Mouse (Mus musculus) cerebellum, adult 2 months (tissue): ENCODE data around the gene Capn11. TPM values are rescaled to one million over a fixed set of nuclear protein-coding genes. Genes with fewer than 3 reads are reported as not detected.
A peak's percentile ranks its signal among the peaks of the same experiment; 100 is the strongest.

ENCODE experiments used
- DNase-seq, 2 experiments: peaks; one replicate each; pipeline ENCODE4 v3.0.0; 2021
- H3K27ac ChIP-seq: fragments of 200-500 bp; 2 replicates; pipeline ENCODE4 v1.5.1; 2012; ENCODE audit warnings: low read length, control low read depth, inconsistent platforms; ENCODE audit not compliant: insufficient read depth
- H3K27me3 ChIP-seq: fragments of 200-500 bp; 2 replicates; pipeline ENCODE4 v1.6.1; 2012; ENCODE audit warnings: inconsistent platforms, mild to moderate bottlenecking, low read length, moderate library complexity; ENCODE audit not compliant: control insufficient read depth, insufficient read depth
- H3K4me1 ChIP-seq: fragments of 200-500 bp; 2 replicates; pipeline ENCODE4 v1.6.1; 2011; ENCODE audit warnings: low read length; ENCODE audit not compliant: control insufficient read depth, insufficient read depth
- H3K4me3 ChIP-seq: fragments of 200-500 bp; replicated peaks from 2 replicates; pipeline ENCODE3; 2011; ENCODE audit warnings: mild to moderate bottlenecking, low read depth, low read length, control low read depth; ENCODE audit not compliant: insufficient read depth
- CTCF ChIP-seq: fragments of 200-500 bp; IDR thresholded peaks from 2 replicates; pipeline ENCODE4 v1.5.1; 2011; ENCODE audit warnings: low read depth, mild to moderate bottlenecking, control low read depth, low read length, moderate library complexity, borderline replicate concordance; ENCODE audit not compliant: insufficient read depth
- POLR2A ChIP-seq: fragments of 200-500 bp; IDR thresholded peaks from 2 replicates; pipeline ENCODE4 v1.6.1; 2011; ENCODE audit warnings: low read length, control low read depth, borderline replicate concordance; ENCODE audit not compliant: insufficient read depth
- WGBS: fragments of 180-500 bp; shearing (Covaris S2); methylation state at CpG from one replicate; pipeline ENCODE4 v1.1.7; 2018; 5-methylcytosine and 5-hydroxymethylcytosine counted together
- polyA plus RNA-seq: library from polyadenylated mRNA; depleted of rRNA; stranded (reverse); fragments of >200 nt; gene quantifications from 2 replicates; pipeline ENCODE4 v1.2.3, GENCODE M21; 2012

Gene Capn11
- polyA plus RNA-seq, 1 experiment: 4.7 TPM

GRCm38 (mm10) chr17:45663106-45663919, 4.2 kb upstream of the Capn11 start:
- no peaks in the 10 kb centered on the region for H3K27me3 ChIP-seq
- H3K27ac ChIP-seq: no peak overlapping the region
- H3K4me3 ChIP-seq: peak overlapping the region; percentile 29
- peak; percentile 73 to 85 for DNase-seq
- H3K4me1 ChIP-seq: no peaks in the 10 kb centered on the region
- TF ChIP-seq POLR2A (0 out of 2 replicates have a peak, but pooled peaks have one; percentile 19), CTCF (peak; percentile 87)
- WGBS: 22% methylated on average over 27 of the region's 27 CpGs

DNA sequence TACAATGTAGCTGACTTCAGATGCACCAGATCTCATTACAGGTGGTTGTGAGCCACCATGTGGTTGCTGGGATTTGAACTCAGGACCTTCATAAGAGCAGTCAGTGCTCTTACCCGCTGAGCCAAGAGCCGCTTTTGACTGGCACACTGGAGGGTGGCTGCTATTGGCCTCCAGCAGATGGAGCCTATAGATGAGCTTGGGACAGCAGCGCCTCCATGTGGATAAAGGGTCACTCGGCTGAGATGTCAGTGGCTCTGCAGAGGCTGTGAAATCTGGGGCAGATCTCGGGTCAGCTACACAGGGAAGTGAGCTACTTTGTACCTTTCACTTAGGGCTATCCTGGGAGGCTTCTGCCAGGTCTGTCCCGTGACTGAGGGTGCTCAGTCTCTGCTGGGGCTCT, 3.3 kb downstream of the Capn11 start:
- 9% methylated on average over 6 of the region's 6 CpGs for WGBS
- peak in 1 of 2 experiments; percentile 41 for DNase-seq
- H3K27ac ChIP-seq: no peak overlapping the region
- H3K4me3 ChIP-seq: no peak overlapping the region
- TF ChIP-seq CTCF (no peak), POLR2A (no peak)
- no peaks in the 10 kb centered on the region for H3K4me1 ChIP-seq
- H3K27me3 ChIP-seq: no peaks in the 10 kb centered on the region

DNA sequence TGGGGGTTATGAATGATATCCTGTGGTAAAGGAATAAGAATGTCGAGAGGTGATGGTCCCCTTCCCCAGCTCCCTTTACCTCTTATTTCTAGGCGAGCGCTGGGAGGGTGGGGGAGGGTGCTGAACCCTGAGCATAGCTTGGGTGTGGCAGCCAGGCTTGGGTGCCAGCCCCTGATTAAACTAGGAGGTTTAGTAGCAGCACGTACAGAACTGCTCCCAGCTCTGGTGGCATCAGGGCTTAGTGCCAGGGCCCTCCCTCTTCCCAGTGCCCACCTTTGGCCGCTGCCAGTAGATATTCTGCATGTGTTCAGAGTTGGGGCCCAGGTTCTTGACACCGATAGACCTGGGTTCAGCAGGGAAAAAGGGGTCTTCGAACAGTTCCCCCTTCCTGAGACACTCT, 5.9 kb downstream of the Capn11 start:
- Histone ChIP-seq H3K4me1 (no peaks in the 10 kb centered on the region), H3K27me3 (no peaks in the 10 kb centered on the region), H3K4me3 (no peak overlapping the region), H3K27ac (no peak overlapping the region)
- no peak for DNase-seq
- TF ChIP-seq CTCF: no peak
- TF ChIP-seq POLR2A: no peak
- 69% methylated on average over 7 of the region's 7 CpGs for WGBS

- no peak for TF ChIP-seq POLR2A
- TF ChIP-seq CTCF: no peak
- Histone ChIP-seq H3K4me1 (peaks cover 3% of the 10 kb centered on the region; the same call in 1 of the 2 replicates), H3K27ac (no peak overlapping the region), H3K4me3 (no peak overlapping the region), H3K27me3 (no peaks in the 10 kb centered on the region)
- DNase-seq: no peak
- 93% methylated on average over 4 of the region's 4 CpGs for WGBS
Measured at GRCm38 (mm10) chr17:45644185-45644584, 14.9 kb downstream of the Capn11 start.

DNA sequence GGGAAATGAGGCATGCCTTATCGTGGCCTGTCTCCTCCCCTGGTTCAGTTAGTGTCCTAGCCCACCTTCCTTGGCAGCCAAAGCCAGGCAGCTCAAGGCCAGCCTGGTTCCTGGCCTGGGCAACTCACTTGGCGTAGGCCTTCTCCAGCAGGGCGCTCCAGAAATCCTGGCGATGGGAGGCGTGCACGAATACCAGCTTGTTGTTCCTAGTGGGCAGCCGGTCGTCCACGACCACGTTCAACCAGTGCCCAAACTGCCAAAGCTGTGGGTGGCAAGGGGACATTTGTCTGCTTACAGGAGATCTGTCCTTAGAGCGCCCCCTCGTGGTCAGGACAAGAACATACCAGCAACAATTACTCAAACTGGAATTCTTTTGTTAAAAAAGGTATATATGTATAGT, 16.4 kb downstream of the Capn11 start:
- DNase-seq: peak; percentile 74 to 81
- H3K4me3 ChIP-seq: peak overlapping the region; percentile 57
- peaks cover 3% of the 10 kb centered on the region; the same call in 1 of the 2 replicates for H3K4me1 ChIP-seq
- H3K27ac ChIP-seq: no peak overlapping the region
- TF ChIP-seq CTCF (peak; percentile 70), POLR2A (no peak)
- 4% methylated on average over 12 of the region's 12 CpGs for WGBS
- H3K27me3 ChIP-seq: no peaks in the 10 kb centered on the region

- H3K4me1 ChIP-seq: peaks cover 3% of the 10 kb centered on the region; the same call in 1 of the 2 replicates
- whole genome bisulfite sequencing: 77% methylated on average over 8 of the region's 8 CpGs
- H3K4me3 ChIP-seq: no peak overlapping the region
- DNase-seq: no peak
- no peaks in the 10 kb centered on the region for H3K27me3 ChIP-seq
- TF ChIP-seq POLR2A (no peak), CTCF (no peak)
- H3K27ac ChIP-seq: no peak overlapping the region
Measured at GRCm38 (mm10) chr17:45641981-45642380, 17.1 kb downstream of the Capn11 start.

DNA sequence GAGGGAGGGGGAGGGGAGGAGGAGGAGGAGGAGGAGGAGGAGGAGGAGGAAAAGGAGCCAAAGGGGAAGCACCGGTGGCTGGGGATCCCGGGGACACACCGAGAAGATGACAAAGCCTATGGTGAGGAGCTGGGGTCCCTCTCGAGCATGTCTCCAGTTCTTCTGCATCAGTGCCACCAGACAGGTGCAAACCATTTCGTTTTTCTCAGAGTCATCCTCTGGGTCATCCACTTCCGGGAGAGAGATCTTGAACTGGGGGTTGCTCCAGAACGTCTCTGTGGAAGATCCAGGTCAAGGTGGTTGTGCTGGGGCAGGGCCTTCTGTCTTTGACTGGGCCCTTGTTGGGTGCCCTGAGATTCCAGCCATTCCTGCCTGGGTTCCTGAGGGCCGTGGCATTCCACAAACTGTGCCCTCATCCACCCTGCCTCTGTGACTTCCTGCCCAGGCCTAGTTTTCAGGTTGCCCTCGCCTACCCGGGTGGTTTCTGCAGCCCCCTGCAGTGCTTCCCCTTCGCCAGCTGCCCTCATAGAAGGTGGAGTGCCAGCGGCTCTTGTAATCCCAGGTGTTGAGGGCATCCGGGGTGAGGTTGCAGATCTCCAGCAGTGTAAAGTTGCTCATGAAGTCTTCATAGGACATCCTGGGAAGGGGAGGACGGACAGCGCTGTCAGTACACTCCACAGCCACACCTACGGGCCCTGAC, 20.4 kb downstream of the Capn11 start:
- H3K4me3 ChIP-seq: no peak overlapping the region
- no peak overlapping the region for H3K27ac ChIP-seq
- peaks cover 3% of the 10 kb centered on the region; the same call in 1 of the 2 replicates for H3K4me1 ChIP-seq
- H3K27me3 ChIP-seq: no peaks in the 10 kb centered on the region
- WGBS: 67% methylated on average over 16 of the region's 16 CpGs
- DNase-seq: no peak
- no peak for TF ChIP-seq POLR2A
- no peak for TF ChIP-seq CTCF

DNA sequence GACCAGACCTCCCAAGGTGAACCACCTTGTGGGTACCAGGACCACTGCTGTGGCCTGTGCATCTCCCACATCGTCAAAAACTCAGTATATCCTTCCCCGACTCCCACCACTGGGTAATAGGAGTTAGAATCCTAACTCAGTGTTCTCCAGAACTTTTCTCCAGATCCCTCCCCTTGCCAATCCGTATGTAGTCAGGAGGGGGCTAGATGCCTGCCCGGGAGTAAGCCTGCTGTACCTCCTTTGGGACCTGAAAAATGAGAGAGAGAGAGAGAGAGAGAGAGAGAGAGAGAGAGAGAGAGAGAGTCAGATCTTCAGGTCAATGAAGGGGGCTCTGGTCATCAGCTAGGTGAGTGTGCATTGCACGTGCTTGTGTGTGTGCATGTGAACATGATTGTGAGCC, 25.1 kb downstream of the Capn11 start:
- H3K27me3 ChIP-seq: no peaks in the 10 kb centered on the region
- no peak for DNase-seq
- H3K4me3 ChIP-seq: no peak overlapping the region
- WGBS: 82% methylated on average over 5 of the region's 5 CpGs
- peaks cover 3% of the 10 kb centered on the region for H3K4me1 ChIP-seq
- TF ChIP-seq POLR2A: no peak
- no peak for TF ChIP-seq CTCF
- H3K27ac ChIP-seq: no peak overlapping the region
